Mouse (Mus musculus) lung, adult 2 months (tissue): ENCODE data around the gene Cltb.

Source experiments
- CTCF ChIP-seq: fragments of 200-500 bp; IDR thresholded peaks from 2 replicates; pipeline ENCODE4 v1.5.1; 2011; ENCODE audit warnings: mild to moderate bottlenecking, low read length, control low read depth; ENCODE audit not compliant: insufficient read depth
- POLR2A ChIP-seq: fragments of 200-500 bp; IDR thresholded peaks from 2 replicates; pipeline ENCODE4 v1.6.1; 2011; ENCODE audit warnings: low read depth, mild to moderate bottlenecking, control low read depth, low read length, borderline replicate concordance; ENCODE audit errors: extremely low read depth

DNA sequence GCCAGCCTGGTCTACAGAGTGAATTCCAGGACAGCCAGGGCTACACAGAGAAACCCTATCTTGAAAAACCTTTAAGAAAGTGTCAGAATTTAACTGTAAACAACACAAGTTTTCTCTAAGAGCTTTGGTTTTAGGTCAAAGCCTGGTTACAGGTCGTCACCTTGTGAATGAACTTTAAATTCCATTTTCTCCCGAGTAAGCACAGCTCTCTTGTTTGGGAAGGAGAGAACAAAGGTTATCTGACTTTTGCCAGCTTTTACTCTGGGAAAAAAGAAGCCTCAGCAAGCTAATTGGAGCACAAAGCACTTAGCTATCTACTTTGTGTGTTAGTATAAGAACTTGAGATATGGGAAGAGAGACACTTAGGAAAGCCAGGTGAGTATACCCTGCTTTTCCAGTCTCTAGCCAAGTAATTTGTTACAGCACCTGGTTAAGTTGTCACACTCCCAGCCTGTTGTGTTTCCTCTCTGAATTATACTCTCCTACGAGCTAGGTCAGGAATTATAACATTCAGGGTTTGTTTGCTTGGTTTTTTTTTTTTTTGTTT, 21.7 kb upstream of the Cltb start:
- TF ChIP-seq CTCF (no peak), POLR2A (no peak)
